Mouse (Mus musculus): ENCODE data around the gene Cfp. TPM values are rescaled to one million over a fixed set of nuclear protein-coding genes. Genes with fewer than 3 reads are reported as not detected.

Cfp gene
- polyA plus RNA-seq (2015; fragmentation: Nextera tagmentation; extraction: Ambion mirVana) = 7.7 and 8.1 TPM in 2 replicates

GRCm38 (mm10) chrX:20931364-20931763 lies at the start of gene Cfp:
Cfp (minus strand) TSS chrX:20931555.
- Histone ChIP-seq H3K27me3 (no peaks in the 10 kb centered on the region), H3K4me3 (replicated peaks) (no peak within 1 kb of the TSS), H3K36me3 (peaks cover 3% of the 10 kb centered on the region; the same call in 1 of the 2 replicates), H3K27ac (replicated peaks) (no peak within 1 kb of the TSS), H3K9ac (no peak within 1 kb of the TSS), H3K4me1 (no peaks in the 10 kb centered on the region), H3K9me3 (replicated peaks) (no peaks in the 10 kb centered on the region), H3K4me2 (replicated peaks) (no peak within 1 kb of the TSS)
- no peak for ATAC-seq (ENCODE audit: insufficient number of reproducible peaks, low FRiP score, low TSS enrichment, low read depth)
- 86% methylated on average over 1 of the region's 1 CpGs for WGBS

- Histone ChIP-seq H3K4me3 (replicated peaks) (no peak overlapping the region), H3K4me2 (replicated peaks) (no peak overlapping the region), H3K27ac (replicated peaks) (no peak overlapping the region), H3K9ac (no peak overlapping the region), H3K36me3 (no peaks in the 10 kb centered on the region), H3K9me3 (replicated peaks) (no peaks in the 10 kb centered on the region), H3K27me3 (no peaks in the 10 kb centered on the region), H3K4me1 (no peaks in the 10 kb centered on the region)
- 43% methylated on average over 1 of the region's 1 CpGs for WGBS
- ATAC-seq (ENCODE audit: insufficient number of reproducible peaks, low FRiP score, low TSS enrichment, low read depth) = no peak
Observed at GRCm38 (mm10) chrX:20980901-20981300, 49.5 kb upstream of the Cfp start.

- H3K4me2 ChIP-seq (replicated peaks) = peak within 1 kb of the TSS; percentile 39
- H3K27ac ChIP-seq (replicated peaks) = peak within 1 kb of the TSS; percentile 85
- 20% methylated on average over 57 of the region's 57 CpGs for WGBS
- H3K4me3 ChIP-seq (replicated peaks) = peak within 1 kb of the TSS; percentile 55
- H3K36me3 ChIP-seq = no peaks in the 10 kb centered on the region
- H3K9me3 ChIP-seq (replicated peaks) = no peaks in the 10 kb centered on the region
- peak; percentile 94 for ATAC-seq (ENCODE audit: insufficient number of reproducible peaks, low FRiP score, low TSS enrichment, low read depth)
- no peaks in the 10 kb centered on the region for H3K4me1 ChIP-seq
- H3K27me3 ChIP-seq = no peaks in the 10 kb centered on the region
- H3K9ac ChIP-seq = peak within 1 kb of the TSS; percentile 33; the same call in 1 of the 2 replicates
Observed at GRCm38 (mm10) chrX:20961477-20962378, 30.4 kb upstream of the Cfp start, which contains the start of gene Uxt. Uxt (minus strand) TSS chrX:20962017.

- H3K4me3 ChIP-seq (replicated peaks) = peak within 1 kb of the TSS; percentile 63
- no peaks in the 10 kb centered on the region for H3K4me1 ChIP-seq
- no peaks in the 10 kb centered on the region for H3K27me3 ChIP-seq
- peak within 1 kb of the TSS; percentile 44; the same call in 1 of the 2 replicates for H3K27ac ChIP-seq (replicated peaks)
- peak within 1 kb of the TSS; percentile 44 for H3K9ac ChIP-seq
- H3K9me3 ChIP-seq (replicated peaks) = no peaks in the 10 kb centered on the region
- peak; percentile 97 for ATAC-seq (ENCODE audit: insufficient number of reproducible peaks, low FRiP score, low TSS enrichment, low read depth)
- no peaks in the 10 kb centered on the region for H3K36me3 ChIP-seq
- 10% methylated on average over 24 of the region's 30 CpGs for WGBS
- H3K4me2 ChIP-seq (replicated peaks) = peak within 1 kb of the TSS; percentile 46
Observed at GRCm38 (mm10) chrX:20950191-20950880, 19.0 kb upstream of the Cfp start, which contains the start of gene Elk1. Elk1 (minus strand) TSS chrX:20950608.

GRCm38 (mm10) chrX:20946055-20946454 lies 14.7 kb upstream of the Cfp start:
- no peaks in the 10 kb centered on the region for H3K36me3 ChIP-seq
- no peak overlapping the region for H3K4me2 ChIP-seq (replicated peaks)
- no peak overlapping the region for H3K9ac ChIP-seq
- no peaks in the 10 kb centered on the region for H3K27me3 ChIP-seq
- no peaks in the 10 kb centered on the region for H3K9me3 ChIP-seq (replicated peaks)
- no peak overlapping the region for H3K4me3 ChIP-seq (replicated peaks)
- no peak for ATAC-seq (ENCODE audit: insufficient number of reproducible peaks, low FRiP score, low TSS enrichment, low read depth)
- WGBS = 7% methylated on average over 4 of the region's 4 CpGs
- H3K27ac ChIP-seq (replicated peaks) = no peak overlapping the region
- no peaks in the 10 kb centered on the region for H3K4me1 ChIP-seq

GRCm38 (mm10) chrX:20931963-20932362 lies 608 bp upstream of the Cfp start:
- Histone ChIP-seq H3K4me3 (replicated peaks) (no peak overlapping the region), H3K4me1 (no peaks in the 10 kb centered on the region), H3K27ac (replicated peaks) (no peak overlapping the region), H3K4me2 (replicated peaks) (no peak overlapping the region), H3K27me3 (no peaks in the 10 kb centered on the region), H3K9me3 (replicated peaks) (no peaks in the 10 kb centered on the region), H3K36me3 (peaks cover 3% of the 10 kb centered on the region; the same call in 1 of the 2 replicates), H3K9ac (no peak overlapping the region)
- ATAC-seq (ENCODE audit: insufficient number of reproducible peaks, low FRiP score, low TSS enrichment, low read depth) = no peak
- 100% methylated on average over 1 of the region's 1 CpGs for WGBS

- Histone ChIP-seq H3K27me3 (no peaks in the 10 kb centered on the region), H3K4me1 (no peaks in the 10 kb centered on the region), H3K9me3 (replicated peaks) (no peaks in the 10 kb centered on the region), H3K4me3 (replicated peaks) (no peak overlapping the region), H3K9ac (no peak overlapping the region), H3K27ac (replicated peaks) (no peak overlapping the region), H3K4me2 (replicated peaks) (no peak overlapping the region), H3K36me3 (no peaks in the 10 kb centered on the region; the same call in 1 of the 2 replicates)
- ATAC-seq (ENCODE audit: insufficient number of reproducible peaks, low FRiP score, low TSS enrichment, low read depth) = no peak
- 78% methylated on average over 1 of the region's 1 CpGs for WGBS
Observed at GRCm38 (mm10) chrX:20929859-20930258, 1.5 kb downstream of the Cfp start.

- no peaks in the 10 kb centered on the region for H3K9me3 ChIP-seq (replicated peaks)
- H3K27ac ChIP-seq (replicated peaks) = no peak overlapping the region
- no peak overlapping the region for H3K4me2 ChIP-seq (replicated peaks)
- H3K4me1 ChIP-seq = peaks cover 6% of the 10 kb centered on the region; the same call in 1 of the 2 replicates
- no peaks in the 10 kb centered on the region; the same call in 1 of the 2 replicates for H3K36me3 ChIP-seq
- no peak for ATAC-seq (ENCODE audit: insufficient number of reproducible peaks, low FRiP score, low TSS enrichment, low read depth)
- no peak overlapping the region for H3K9ac ChIP-seq
- no peak overlapping the region for H3K4me3 ChIP-seq (replicated peaks)
- H3K27me3 ChIP-seq = 0 out of 2 replicates have a peak, but pooled peaks cover 2% of the 10 kb centered on the region
Observed at GRCm38 (mm10) chrX:20924976-20925375, 6.4 kb downstream of the Cfp start.

GRCm38 (mm10) chrX:20923506-20923905 lies 7.8 kb downstream of the Cfp start:
- no peaks in the 10 kb centered on the region for H3K9me3 ChIP-seq (replicated peaks)
- no peak overlapping the region for H3K4me2 ChIP-seq (replicated peaks)
- no peaks in the 10 kb centered on the region; the same call in 1 of the 2 replicates for H3K36me3 ChIP-seq
- WGBS = 76% methylated on average over 1 of the region's 1 CpGs
- no peak overlapping the region for H3K9ac ChIP-seq
- peaks cover 6% of the 10 kb centered on the region; the same call in 1 of the 2 replicates for H3K4me1 ChIP-seq
- H3K27me3 ChIP-seq = 0 out of 2 replicates have a peak, but pooled peaks cover 8% of the 10 kb centered on the region
- H3K27ac ChIP-seq (replicated peaks) = no peak overlapping the region
- H3K4me3 ChIP-seq (replicated peaks) = no peak overlapping the region
- no peak for ATAC-seq (ENCODE audit: insufficient number of reproducible peaks, low FRiP score, low TSS enrichment, low read depth)

GRCm38 (mm10) chrX:20921366-20921765 lies 10.0 kb downstream of the Cfp start:
- H3K36me3 ChIP-seq = no peaks in the 10 kb centered on the region
- no peak for ATAC-seq (ENCODE audit: insufficient number of reproducible peaks, low FRiP score, low TSS enrichment, low read depth)
- H3K4me1 ChIP-seq = peaks cover 6% of the 10 kb centered on the region; the same call in 1 of the 2 replicates
- peak overlapping the region; percentile 84; the same call in 1 of the 2 replicates for H3K4me2 ChIP-seq (replicated peaks)
- H3K9me3 ChIP-seq (replicated peaks) = no peaks in the 10 kb centered on the region
- peak overlapping the region; percentile 44; the same call in 1 of the 2 replicates for H3K4me3 ChIP-seq (replicated peaks)
- no peak overlapping the region for H3K27ac ChIP-seq (replicated peaks)
- no peak overlapping the region for H3K9ac ChIP-seq
- H3K27me3 ChIP-seq = 0 out of 2 replicates have a peak, but pooled peaks cover 8% of the 10 kb centered on the region
- whole genome bisulfite sequencing = 40% methylated on average over 5 of the region's 5 CpGs

- H3K9ac ChIP-seq = no peak within 1 kb of the TSS
- 0 out of 2 replicates have a peak, but pooled peaks cover 8% of the 10 kb centered on the region for H3K27me3 ChIP-seq
- no peaks in the 10 kb centered on the region for H3K36me3 ChIP-seq
- peak within 1 kb of the TSS; percentile 84 for H3K4me2 ChIP-seq (replicated peaks)
- no peak within 1 kb of the TSS for H3K27ac ChIP-seq (replicated peaks)
- H3K4me3 ChIP-seq (replicated peaks) = peak within 1 kb of the TSS; percentile 44
- peaks cover 6% of the 10 kb centered on the region; the same call in 1 of the 2 replicates for H3K4me1 ChIP-seq
- peak; percentile 91 for ATAC-seq (ENCODE audit: insufficient number of reproducible peaks, low FRiP score, low TSS enrichment, low read depth)
- no peaks in the 10 kb centered on the region for H3K9me3 ChIP-seq (replicated peaks)
- 11% methylated on average over 41 of the region's 44 CpGs for WGBS
Observed at GRCm38 (mm10) chrX:20920844-20921364, 10.5 kb downstream of the Cfp start, which contains the start of gene Syn1. Syn1 (minus strand) TSS chrX:20921004.

Data from embryonic facial prominence, embryonic 15.5 days (tissue).